Mouse (Mus musculus) erythroblast, embryonic 14.5 days (primary cell): ENCODE results near the gene Ctnnd2.

Experiments used
- GATA1 ChIP-seq: IDR thresholded peaks from 2 replicates; pipeline ENCODE4 v1.6.1; 2012; ENCODE audit warnings: low read length, inconsistent platforms, mixed read lengths
- TAL1 ChIP-seq: IDR thresholded peaks from 3 replicates; pipeline ENCODE4 v1.6.1; 2012; ENCODE audit warnings: low read length, inconsistent platforms, mixed read lengths

DNA sequence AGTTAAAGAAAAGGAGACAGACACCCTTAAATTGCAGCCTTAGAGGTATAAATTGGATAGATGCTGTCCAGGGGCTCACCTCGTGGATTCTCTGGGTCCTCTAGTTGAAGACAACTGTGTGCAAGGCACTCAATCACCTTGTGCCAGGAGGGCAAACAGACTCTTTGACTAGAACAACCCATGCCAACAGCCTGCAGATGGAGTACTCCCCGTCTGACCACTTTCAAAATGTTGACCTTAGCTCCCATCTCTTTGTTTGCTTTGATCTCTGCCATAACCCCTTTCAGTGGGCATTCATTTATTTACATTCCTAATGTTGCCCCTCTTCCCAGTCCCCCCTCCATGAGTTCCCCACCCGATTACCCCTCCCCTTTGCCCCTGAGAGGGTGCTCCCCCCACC lies 891.3 kb downstream of the Ctnnd2 start:
- TF ChIP-seq GATA1 (no peak), TAL1 (no peak)
